Mouse (Mus musculus) frontal cortex, postnatal 25 days (tissue): ENCODE data around the gene Serpina5.
"Not testable (repeated sequence)": the region's sequence is repeated elsewhere in the genome, so short reads cannot be mapped to it uniquely, and the experiment has no call there.

Experiments
- DNase-seq, 2 experiments: peaks; one replicate each; pipeline ENCODE4 v3.0.0; 2022; ENCODE audit warnings: low spot score in 2 of 2

Serpina5 gene

DNA sequence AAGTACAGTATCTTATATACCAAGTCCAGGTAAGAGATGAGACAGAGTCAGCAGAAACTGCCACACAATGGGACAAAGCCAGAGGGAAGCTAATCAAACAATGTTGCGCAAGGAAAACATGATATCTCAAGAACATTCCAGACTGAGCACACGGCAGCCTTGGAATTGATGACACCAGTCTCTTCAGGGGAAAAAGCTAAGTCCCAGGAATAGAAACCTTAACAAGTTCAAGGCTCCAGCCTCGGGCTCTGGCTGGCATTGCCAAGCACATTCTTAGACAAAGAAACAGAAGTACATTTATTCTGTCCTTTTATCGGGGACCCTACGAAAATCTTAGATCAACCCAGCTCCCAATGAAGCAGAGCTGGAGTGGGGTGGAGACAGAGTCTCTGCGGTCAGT lies at the start of gene Serpina5:
Gene Serpina5, plus strand, starts transcription at position 346 of the 400 bp plus-strand sequence.
- DNase-seq: no peak

DNA sequence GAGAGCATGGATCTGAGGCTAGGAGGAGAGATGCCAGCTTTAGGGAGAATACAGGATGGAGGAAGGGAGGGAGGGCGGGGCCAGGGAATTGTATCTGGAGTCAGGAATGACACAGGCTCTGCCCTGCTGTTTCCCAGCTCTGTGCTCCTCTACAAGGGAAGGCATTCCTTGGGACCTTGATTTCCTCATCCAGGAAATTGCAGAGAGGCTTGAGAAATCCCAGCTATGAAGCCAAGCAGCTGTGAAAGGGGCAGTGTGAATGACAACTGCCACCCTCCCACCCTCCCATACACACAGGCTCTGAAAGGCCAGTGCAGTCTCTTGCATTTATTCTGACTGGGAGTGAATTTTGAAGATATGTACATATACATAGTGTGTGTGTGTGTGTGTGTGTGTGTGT lies 46.9 kb upstream of the Serpina5 start:
- no peak for DNase-seq

DNA sequence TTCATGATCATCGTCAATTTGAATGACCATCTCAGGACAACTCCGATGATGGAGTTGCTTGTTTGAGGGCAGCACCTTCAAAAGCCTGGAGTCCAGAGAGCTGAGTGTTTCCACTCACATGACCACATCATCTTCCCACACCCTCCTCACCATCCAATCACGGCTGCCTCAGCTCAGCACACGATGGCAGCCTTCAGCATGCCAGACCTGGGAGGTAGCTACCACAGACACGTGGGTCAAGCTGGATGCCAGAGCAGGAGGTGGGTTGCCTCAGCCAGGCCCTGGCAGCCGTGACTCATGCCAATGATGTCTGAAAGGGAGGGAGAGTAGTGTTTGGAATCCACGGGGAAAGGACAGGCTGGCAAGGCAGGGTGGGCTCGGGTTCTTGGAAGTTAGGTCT lies 45.2 kb upstream of the Serpina5 start:
- DNase-seq: no peak

DNA sequence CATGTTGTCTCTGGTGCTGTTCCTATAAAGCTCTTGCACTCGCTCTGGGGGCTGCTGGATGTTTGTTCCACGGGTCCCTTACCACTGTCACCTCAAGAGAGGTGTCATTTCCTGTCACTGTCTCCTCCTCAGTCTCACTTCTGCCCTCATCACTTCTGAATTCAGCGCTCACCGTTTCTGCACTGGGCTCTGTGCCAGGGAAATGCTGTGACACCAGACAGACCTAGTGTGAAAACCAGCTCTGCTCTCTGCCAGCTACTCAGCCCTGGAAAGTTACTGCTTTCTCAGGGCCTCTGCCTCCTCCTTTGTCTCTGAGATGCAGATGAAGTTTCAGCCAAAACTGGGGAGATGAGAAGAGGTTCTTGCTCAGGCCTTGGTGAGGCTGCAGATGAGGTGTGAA lies 43.9 kb upstream of the Serpina5 start:
- peak; percentile 42 to 50 for DNase-seq

DNA sequence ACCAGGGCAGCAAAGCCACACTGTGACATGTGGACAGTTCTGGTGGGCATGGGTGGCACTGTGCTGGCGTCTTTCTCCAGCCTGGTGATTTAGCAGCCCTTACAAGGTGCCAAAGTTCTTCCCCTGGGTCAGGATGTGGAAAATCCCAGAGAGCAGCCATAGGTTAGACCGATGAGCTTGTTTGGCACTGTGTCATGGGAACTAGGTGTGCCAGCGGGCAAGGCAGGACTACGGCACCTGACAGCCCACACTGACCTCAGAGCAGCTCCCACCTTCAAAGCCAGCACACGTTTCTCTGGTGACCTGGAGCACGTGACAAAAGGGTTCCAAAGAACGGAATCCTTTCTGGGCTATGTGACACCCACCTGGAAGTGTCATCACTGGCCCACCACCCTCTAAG lies 43.4 kb upstream of the Serpina5 start:
- no peak for DNase-seq

DNA sequence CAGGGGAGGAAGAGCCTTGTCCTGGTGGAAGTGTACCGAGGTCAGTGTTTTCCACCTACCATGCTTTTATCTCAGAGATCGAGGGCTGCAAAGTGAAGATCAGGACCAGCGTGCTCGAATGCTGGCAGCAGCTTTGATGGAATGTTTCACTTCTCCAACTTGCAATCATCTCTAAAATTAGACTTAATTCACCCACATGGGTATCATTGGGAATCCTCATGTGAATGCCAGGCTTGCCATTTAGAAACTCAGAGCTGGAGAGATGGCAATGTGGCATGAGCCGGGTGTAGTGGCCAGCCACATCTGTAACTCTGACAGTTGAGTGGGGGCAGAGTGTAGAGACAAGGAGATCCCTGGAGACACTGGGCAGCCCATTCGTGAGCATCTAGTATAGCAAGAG lies 40.8 kb upstream of the Serpina5 start:
- DNase-seq: no peak

DNA sequence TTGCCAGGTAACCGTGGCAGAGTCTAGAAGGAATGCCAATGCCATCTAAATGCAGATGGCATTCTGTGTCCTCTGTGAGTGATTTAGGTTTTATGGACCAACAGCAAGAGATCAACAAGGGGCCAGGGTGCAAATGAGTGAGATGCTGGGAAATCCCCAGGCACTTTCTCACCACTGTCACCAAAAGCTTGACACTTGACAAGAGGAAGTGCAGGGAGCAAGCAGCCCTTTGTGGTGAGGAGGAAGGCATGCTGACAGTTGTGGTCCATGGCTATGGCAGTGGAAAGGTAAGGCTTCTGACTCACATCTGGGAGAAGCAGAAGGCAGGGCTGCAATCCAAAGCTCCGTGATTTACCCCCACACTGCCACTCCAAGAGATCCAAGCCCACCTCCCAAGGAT lies 39.1 kb upstream of the Serpina5 start:
- no peak for DNase-seq

DNA sequence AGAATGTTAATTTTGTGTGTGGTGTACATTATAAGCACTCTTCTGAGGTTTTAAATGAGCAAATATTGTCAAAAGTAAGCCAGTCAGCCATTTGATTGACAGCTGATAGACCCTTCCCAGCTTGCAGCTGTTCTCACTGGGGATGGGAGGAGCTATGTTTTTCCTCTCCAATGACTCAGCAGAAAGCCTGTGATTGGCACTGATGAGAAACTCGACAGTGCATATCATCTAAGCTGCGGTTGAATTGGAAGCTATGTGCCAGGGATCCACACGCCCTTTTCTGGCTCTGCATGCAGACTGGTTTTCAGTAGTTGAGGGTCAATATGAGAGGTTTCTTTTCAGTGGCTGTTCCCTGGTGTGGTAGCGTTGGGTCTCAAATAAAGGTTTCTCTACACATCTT lies 36.4 kb upstream of the Serpina5 start:
- no peak for DNase-seq

DNA sequence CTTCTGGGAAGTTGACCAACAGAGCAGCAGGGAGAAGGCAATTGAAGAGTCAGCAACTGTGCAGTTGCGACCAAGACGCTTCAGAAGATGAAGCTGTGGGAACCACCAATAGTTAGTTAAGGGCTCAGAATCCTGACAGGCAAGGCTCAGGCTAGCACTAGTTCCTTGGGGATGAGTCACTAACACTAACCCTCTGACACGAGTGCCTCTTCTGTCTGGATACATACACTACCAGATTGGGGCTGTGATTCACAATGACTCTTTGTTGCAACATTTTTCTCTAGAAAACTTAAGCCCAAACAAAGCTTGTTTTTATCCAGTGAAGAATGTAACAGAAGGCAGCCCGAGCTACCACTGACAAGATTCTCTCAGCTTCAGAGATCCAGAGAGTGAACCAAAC lies 35.9 kb upstream of the Serpina5 start:
- no peak for DNase-seq

DNA sequence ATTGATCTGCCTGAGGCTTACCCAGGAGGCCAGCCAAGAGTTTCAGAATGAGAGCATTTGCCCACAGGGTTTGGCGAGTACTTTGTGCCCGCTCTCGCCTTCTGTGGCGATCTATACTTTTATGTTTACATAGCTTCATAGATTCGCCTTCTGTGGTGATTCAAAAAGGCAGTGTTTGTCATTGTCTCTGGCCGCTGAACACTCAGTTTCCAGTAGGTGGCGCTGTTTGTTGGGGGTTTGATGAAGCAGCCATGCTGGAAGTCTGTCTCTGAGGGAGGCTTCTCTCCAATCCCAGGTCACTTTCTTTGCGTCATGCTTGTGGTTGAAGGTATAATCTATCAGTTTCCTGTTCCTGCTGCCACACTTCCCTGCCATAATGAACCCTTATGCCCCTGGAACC lies 34.7 kb upstream of the Serpina5 start:
- no peak for DNase-seq

DNA sequence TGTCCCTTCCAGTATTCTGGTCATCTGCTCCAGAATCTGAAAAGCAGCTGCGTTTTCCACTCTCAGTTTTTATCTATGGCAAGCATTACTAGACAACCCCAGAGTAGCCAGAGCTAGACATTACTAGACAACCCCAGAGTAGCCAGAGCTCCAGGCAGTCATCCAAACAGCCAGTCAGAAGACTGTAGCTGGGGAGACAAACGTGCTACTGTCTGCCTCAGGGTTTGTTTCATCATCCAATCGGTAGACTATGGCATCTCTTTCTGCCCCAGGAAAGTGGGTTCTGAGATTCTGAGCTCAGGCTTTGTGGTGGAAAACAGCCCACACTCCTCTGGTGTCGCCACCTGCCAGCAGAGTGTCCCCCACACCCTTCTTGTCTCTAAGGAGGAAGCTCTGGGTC lies 33.4 kb upstream of the Serpina5 start:
- peak; percentile 17 to 40 for DNase-seq

DNA sequence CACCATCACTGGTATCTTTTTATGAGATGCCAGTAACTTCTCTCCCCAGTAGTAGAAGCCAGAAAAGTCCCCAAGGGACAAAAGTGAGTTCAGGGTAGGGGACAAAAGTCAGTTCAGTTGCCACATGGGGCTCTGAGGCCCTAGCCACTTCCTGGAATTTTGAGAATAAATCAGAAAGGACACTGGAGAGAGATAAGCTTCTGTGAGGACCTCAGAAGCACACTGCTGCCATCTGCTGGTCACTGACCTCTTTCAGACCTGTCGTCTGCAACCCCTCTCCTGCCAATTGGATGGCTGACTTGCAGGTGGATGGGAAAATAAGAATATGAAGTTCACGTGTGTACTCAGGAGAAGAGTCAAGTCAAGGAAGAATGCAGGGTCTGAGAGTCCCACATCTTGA lies 31.3 kb upstream of the Serpina5 start:
- peak; percentile 72 to 75 for DNase-seq

DNA sequence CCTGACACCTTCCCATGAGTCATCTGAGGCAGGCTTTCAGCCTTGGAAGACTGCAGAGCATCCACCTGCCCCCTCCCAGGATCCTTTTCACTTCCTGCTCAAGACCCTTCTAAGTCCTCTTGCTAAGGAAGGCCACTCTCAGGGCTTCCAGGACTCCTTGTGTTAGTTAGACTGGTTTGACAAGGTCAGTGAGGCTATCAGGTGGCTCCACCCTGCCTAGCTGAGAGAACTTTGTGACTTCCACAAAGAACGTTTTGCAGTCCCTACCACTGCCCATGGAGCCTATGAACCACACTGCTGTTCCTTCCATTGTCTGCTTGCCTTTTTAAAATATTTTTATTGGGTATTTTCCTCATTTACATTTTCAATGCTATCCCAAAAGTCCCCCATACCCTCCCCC lies 29.2 kb upstream of the Serpina5 start:
- DNase-seq: no peak

DNA sequence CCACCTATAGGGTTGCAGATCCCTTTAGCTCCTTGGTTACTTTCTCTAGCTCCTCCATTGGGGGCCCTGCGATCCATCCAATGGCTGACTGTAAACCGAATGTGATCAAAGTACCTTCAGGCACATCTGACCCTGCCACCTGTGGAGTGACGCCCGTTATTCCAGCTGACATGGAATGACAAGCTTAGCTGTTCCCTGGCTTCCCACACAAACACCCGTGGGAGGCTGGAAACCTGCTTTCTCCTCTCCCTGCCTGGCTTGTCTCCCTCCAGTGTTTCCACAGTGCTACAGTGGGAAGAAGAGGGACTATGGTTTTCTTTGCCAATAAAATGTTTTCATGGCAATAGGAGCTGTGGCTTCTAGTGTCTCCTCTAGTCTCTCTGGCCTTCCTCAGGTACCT lies 28.6 kb upstream of the Serpina5 start:
- DNase-seq: no peak

DNA sequence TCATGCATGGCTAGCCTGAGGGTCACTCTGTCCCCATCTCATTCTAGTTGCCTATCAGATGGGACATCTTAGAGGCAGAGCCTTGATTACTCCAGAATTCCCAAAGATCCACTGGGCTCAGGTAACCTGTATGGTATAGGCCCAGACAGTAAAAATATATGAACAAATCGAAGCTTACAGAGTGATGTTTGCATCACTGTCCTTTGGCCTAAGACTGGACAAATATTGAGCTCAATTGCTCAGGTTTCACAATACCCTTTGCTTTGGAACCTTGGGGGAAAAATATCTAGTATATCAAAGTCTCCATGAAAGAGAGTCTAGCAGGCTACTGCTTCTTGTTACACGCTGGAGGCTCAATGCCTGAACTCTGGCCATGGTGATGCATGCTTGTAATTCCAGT lies 10.8 kb upstream of the Serpina5 start:
- no peak for DNase-seq

DNA sequence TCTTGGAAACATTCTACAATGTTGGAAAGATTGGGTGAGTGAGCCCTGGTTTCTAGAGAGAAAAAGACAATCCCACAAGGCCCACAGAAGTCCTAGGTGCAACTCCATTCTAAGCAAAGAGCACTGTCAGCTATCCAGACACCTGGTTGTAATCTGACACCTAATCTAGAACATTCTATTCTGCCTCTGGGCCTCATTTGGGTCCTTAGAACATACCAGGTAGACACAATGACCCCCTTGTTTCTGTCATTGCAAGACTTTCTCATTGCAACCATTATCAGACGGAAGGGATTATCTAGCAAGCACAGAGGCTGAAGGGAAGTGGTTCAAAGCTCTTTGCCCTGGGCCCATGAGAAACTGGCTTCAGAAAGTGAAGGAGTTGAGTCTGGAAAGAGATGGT lies 9.6 kb upstream of the Serpina5 start:
- no peak for DNase-seq

DNA sequence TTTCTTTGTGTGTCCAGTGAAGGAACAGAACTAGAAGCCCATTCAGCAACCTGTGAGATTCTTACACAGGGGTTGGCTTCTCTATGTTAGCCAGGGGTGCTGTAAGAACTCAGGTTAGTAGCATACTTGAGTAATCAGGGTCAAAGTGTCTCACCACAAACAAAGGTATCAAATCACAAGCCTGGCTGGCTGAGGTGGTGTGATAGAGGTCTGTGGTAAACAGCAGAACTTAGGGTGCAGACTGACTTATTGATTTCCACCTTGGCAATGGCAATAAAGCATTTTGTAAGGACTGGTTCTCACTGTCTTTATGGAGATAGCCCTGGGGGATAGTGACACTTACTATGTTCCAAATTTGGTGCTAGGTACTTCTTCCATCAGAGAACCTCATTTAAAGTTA lies 4.9 kb downstream of the Serpina5 start:
- DNase-seq: no peak

DNA sequence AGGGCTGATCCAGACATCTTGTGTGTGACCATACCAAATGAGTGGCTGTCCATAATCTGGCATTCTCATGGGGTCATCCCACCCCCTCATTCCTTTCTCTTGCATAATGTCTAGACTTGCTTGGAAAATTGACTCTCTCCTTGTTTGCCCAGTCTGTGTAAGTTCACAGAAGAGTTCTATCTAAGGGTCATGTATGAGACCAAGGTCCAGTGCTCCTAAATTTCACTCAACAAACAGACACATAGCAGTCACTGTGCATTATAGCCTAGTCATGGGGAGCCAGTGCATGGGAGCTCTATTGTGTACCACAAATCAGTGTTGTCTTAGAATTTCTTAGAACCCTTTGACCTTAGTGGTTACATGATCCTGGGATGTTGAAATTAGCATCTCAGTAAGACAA lies 6.0 kb downstream of the Serpina5 start:
- DNase-seq: no peak

DNA sequence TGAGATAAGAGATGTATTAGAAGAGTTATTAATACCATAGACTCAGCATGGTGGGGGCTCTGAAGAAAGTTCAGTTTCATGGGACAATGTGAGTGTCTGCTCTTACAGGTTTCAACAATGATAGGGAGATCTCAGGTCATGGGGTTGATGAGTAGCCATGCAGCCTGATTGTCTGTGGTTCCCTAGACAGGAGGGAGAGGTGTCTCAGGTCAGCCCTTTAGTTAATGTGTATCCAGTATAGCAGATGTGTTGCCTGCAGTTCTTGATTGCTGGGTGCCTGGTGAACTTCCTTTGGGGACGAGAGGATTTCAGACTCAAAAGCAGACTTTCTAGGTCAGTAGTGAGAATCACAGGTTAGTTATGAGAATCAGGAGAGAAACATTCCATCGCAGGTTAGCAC lies 7.6 kb downstream of the Serpina5 start:
- DNase-seq: no peak

DNA sequence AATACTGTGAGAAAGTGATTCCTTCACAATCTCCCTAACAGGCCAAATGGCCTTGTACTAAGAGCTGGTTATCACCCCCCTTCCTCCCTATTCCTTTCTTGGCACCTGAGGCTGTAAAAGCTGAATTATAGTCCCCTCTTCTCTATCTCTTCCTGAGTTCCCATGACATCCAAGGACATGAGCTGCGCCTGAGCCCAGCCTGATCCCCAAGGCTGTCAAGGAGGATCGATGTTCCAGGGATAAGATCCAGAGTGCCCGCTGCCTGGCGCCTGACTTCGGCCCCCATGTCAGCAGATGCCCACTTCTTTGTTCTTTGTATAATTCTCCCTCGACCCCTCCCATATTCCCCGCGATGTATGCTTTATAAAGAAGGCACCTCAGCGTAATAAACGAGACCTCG lies 11.4 kb downstream of the Serpina5 start, which contains the start of gene Serpina3a:
Gene Serpina3a, plus strand, starts transcription at position 392 of the 400 bp plus-strand sequence.
- DNase-seq: not testable (repeated sequence)

DNA sequence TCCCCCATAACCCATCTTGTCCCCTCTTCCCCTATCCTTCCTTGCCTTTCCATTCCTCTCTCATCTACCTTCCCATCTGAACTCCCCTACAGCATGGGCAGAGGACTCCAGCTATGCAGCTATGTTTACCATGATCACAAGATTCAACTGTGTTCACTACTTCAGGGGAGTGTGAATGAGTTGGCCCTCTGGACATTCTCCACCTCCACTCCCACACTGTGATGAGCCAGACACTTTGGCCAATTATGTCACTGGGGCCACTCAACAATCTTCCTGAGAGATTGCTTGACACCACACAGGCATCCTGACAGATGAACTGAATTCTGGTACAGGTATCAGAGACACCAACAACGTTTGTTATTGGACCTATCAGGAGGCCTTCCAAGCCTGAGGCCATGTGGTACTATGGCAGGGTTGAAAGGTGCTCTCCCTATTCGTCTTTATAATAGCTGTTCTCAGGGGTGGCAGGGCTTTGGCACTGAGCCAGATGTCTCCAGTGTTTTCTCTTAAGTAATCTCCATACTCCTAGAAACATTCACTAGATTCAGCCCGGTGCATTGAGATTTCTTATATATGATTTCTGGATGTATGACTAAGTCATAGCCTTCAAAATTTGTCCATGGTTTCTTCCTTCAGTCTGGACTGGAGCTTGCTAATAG lies 14.1 kb downstream of the Serpina5 start:
- no peak for DNase-seq

DNA sequence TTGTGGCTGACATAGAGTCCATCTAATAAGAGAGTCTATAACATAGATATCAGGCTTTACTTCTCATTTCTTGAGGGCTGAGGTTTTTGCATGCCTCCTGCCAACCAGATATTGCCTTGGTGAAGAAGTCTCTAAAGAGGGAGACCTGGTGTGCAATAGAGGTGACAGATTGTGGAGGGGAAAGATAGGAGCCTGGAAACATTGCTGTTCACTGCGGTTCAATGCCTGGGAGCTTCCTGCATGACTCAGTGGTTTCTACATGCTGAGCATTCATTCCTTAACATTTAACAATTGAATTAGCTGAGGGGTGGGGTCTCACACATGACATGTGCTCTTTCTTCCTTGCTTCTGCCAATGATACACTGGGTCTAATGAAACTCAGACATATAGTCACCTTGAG lies 22.2 kb downstream of the Serpina5 start:
- DNase-seq: no peak

DNA sequence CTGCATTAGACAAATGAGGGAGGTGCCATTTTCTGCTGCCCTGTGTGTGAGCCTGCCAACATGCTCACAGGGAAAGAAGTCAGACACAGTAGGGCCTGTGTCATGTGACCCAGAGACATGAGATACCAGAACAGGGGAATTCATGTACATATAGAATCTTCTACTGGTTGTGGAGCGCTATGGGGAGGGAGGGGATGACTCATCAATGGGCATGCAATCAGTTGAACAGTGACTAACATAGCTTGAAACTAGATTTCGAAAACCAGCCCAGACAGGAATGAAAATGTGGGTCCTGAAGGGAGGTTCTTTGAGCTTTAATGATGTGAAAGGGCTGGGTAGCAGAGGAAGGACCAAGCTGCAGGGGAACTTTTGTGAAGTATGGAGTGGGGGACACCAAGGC lies 23.1 kb downstream of the Serpina5 start:
- DNase-seq: no peak

DNA sequence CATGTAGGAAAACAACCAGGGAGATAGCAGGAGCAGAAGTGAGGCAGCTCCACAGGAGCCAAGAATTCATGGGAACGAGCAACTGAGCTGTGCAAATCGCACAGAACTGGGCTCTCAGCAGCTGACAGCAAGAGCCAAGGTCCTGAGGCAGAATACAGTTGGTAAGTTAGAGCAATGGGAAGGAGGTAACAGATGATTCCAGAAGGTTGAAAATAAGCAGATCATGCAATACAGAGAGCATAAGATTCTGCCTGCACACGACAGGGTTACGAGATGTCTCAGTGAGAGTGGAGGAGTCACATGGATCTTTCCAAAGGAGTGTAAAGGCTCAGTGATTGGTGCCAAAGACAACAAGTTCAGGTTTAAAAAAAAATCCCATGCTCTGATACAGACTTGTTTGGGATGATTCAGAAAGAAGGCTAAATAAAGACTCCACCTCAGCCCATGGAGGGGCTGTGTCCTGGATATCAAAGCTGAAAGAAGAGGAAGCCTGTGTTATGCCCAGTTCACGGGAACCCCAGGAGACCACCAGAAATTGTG lies 24.2 kb downstream of the Serpina5 start:
- no peak for DNase-seq
